Mouse (Mus musculus) T-helper 1 cell (primary cell): ENCODE measurements at regions not wholly inside any gene's neighbourhood (a gene's known extent, or its start where the extent isn't known, plus 50 kb on each side); places are given as distances from the start of the nearest gene placed in this dataset.

Source experiments
- in situ Hi-C: fragments of 300-600 bp; cut with MboI, MseI; formaldehyde crosslinking; loops from one replicate; pipeline ENCODE4 v1.15.1; 2025; ENCODE audit warnings: high pct_unique_total_duplicates

GRCm38 (mm10) chr19:35263101-35263500, 340.9 kb downstream of the Kif20b start:
- in situ Hi-C loops: loop anchor here (5.0 kb wide), 1 partner anchor 41 kb away; no protein-coding TSS in a partner anchor

- in situ Hi-C loops: no loop called here
These were observed 356.2 kb downstream of the Kif20b start for GRCm38 (mm10) chr19:35278395-35278794.

DNA sequence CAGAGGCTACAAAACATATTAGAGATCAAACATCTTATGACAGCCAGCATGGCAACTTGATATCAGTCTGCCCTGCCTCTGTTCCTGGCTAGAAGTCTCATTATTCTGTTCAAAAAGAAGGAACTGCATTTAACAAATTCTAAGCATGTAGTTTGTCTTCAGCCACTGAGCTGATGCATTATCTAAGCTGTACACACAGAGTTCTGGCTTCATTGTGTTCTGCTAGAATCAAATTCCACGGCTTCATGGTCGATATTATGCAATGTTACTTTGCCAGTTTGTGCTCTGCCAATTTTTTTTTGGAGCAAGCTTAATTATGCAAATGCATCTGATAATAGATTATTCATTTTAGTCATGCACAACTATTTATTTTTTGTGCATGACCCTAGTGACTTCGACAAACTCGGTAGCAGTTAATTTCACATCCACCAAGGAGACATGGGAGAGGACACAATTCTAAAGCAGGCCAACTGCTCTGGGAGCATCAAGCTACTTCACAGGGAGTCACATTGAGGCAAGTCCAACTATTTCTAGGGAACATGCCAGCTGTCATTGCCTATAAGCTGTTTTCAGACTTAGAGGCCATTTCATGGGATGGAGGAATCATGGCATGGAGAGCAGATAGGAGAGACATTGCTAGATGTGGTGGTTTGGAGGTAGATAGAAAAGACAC, 360.8 kb downstream of the Kif20b start:
- in situ Hi-C loops: no loop called here

- in situ Hi-C loops: loop anchor here (10.0 kb wide), 1 partner anchor 76 kb away; no protein-coding TSS in a partner anchor
These were observed 376.7 kb downstream of the Kif20b start for GRCm38 (mm10) chr19:35298846-35299245.

DNA sequence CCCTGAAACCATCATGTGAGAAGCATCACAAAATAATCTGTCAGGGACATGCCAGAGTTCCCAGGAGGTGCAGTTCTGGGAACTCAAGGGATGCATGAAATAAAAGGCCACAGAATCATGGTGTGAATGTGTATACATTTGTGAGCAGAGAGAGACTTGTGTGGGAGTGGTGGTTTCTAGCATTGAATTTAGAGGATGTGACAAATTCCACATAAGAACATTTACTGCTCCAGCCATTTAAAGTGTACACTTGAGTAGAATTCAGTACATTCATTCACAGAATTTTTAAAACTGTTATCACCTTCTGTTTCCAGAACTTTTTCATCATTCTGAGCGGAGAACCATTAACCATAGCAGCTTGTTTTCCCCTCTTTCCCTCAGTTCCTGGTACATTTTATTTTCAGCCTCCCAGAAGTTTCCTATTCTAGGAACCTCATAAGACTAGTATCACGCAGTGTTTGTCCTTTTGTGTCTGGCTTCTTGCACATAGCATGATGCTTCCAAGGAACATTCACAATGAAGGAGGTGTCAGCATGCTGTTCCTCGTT, 380.6 kb downstream of the Kif20b start:
- in situ Hi-C loops: no loop called here
